Mouse (Mus musculus) cortical plate, adult 2 months (tissue): ENCODE measurements around the gene Git2.

Experiments
- CTCF ChIP-seq: fragments of 200-500 bp; IDR thresholded peaks from 2 replicates; pipeline ENCODE4 v1.5.1; 2011; ENCODE audit warnings: mild to moderate bottlenecking, control low read depth, low read length; ENCODE audit not compliant: insufficient read depth; ENCODE audit errors: extremely low read depth
- POLR2A ChIP-seq: fragments of 200-500 bp; IDR thresholded peaks from 2 replicates; pipeline ENCODE4 v1.6.1; 2011; ENCODE audit warnings: mild to moderate bottlenecking, low read length, control low read depth; ENCODE audit not compliant: insufficient read depth; ENCODE audit errors: extremely low read depth

GRCm38 (mm10) chr5:114747521-114747920 is 27.8 kb downstream of the Git2 start:
- TF ChIP-seq CTCF = no peak
- TF ChIP-seq POLR2A = no peak
